Mouse (Mus musculus): ENCODE results near the gene Sf3b2. TPM values are rescaled to one million over a fixed set of nuclear protein-coding genes. Genes with fewer than 3 reads are reported as not detected.
"Not testable (repeated sequence)": the region's sequence is repeated elsewhere in the genome, so short reads cannot be mapped to it uniquely, and the experiment has no call there.

The Sf3b2 gene
- total RNA-seq, 2 experiments from 2014 or later: 114 to 120 TPM

DNA sequence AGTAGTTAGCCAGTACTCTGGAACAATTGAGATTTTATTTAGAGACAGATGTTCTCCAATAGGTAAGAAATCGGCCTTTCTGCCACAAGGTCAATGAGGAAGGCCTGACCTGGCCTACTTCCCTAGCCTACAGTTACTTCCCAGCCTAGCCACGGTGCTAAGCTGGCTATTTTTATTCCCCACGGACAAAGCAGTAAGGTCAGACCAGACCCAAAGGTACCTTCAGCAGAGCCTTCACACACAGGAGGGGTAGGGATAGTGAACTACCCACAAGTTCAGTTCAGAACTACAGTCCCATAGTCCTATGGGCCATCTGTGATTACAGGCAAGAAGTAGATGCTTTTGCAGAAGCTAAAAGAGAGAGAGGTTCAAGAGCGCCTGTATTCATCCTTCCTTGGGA lies 21.3 kb downstream of the Sf3b2 start:
- no peak for DNase-seq (ENCODE audit: low spot score in 2 of 2)

DNA sequence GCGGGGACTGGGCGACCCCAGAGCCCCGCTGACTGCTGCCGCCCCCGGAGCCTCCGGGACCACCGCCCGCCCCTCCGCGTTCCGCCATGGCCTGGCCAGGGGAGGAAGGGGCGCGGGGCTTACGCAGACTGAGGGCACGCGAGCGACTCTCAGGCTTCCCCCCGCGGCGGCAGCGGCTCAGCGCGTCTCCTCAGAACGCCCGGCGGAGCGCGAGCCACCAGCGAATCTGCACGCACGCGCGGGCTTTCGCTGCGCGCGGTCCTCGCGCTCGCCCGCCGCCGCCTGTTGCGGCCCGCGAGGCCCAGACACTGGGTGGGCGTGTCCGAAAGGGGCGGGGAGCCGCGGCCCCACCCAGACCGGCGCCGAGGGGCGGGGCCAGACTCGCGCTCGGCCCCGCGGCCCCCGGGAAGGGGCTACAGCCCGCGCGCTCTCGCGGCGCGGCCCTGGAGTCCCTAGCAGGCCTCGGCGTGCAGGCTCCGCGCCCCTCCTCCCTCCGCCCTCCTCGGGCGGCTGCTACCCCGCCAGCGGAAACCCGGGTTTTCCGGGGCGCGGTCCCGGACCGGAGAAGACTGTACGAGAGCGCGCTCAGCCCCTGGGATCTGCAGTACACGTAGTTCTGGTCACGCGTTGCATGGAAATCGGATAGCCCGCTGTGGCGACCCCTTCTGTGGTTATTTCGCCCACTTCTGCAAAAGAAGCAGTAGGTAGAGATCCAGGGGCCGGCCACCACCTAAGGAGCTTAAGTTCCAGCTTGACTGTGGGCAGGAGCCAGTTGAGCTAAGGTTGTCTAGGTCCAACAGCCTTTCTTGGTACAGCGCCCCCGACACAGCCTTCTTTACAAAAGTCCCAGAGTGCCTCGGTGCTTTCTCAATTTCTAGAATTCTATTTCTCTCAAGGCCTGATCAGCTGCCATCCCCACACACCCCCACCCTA lies 22.2 kb downstream of the Sf3b2 start, which contains the start of gene Pacs1:
Gene Pacs1 (minus strand): TSS at position 319 of the 933 bp plus-strand sequence.
- peak; percentile 83 to 90 for DNase-seq (ENCODE audit: low spot score in 2 of 2)

DNA sequence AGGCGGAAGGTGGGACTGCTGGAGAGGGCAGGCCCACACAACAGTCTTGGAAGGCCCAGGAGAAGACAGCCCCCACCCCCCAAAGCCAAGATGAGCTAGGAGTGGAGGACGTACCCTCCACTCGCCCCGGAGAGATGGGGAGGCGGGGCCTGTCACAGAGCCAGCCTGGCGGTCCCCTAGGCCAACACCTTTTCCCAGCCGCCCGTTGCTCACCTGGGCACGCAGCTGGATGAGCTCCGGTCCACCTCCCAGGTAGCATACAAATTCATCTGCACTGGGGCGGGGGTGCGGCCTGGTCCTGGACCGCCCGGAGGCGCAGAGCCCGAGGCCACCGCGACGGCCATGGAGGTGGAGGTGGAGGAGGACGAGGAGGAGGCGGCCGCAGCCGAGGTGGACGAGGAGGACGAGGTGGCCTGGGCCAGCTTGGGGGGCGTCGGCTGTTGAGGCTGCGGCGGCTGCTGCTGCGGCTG lies 22.9 kb downstream of the Sf3b2 start:
- peak; percentile 36 to 45 for DNase-seq (ENCODE audit: low spot score in 2 of 2)

DNA sequence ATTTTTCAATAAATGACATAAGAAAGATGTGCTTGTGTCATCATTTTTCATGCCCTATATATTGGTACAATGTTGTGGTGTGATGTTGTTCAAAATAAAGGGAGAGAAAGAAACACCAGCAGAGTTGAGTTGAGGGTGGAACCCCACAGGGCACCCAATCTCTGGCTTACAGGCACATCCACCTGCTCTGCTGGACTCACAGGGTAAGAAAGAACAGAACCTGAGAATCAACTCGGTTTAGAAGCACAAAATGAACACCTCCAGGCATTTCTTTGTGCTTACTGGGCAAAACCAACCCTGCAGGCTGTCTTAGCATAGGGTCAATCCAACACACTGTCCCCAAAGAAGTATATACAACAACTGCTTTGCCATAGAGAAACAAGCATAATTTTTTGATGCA lies 23.8 kb downstream of the Sf3b2 start:
- no peak for DNase-seq (ENCODE audit: low spot score in 2 of 2)

GRCm38 (mm10) chr19:5269392-5269791 lies 25.9 kb downstream of the Sf3b2 start:
- no peak for DNase-seq (ENCODE audit: low spot score in 2 of 2)

GRCm38 (mm10) chr19:5268875-5269274 lies 26.4 kb downstream of the Sf3b2 start:
- DNase-seq (ENCODE audit: low spot score in 2 of 2): no peak

DNA sequence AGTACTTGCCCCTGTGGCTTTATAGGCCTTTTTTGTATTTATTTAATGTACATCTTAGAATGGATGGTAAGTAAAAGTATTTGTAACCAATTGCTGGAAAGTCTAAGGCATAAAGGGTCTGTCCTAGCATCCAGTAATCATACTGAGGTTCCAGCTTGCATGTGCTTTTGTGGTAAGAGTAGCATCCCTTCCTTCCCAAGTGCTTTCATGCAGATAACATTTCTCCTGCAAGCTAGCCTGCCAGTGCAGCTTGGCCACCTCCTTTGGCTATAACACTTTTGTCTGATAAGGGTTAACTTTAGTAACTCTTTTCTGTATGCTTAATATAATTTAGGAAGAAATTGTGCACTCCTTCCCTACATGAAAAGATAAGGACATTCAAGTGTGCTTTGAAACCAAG lies 27.2 kb downstream of the Sf3b2 start:
- no peak for DNase-seq (ENCODE audit: low spot score in 2 of 2)

GRCm38 (mm10) chr19:5267015-5267414 lies 28.2 kb downstream of the Sf3b2 start:
- DNase-seq (ENCODE audit: low spot score in 2 of 2): no peak

DNA sequence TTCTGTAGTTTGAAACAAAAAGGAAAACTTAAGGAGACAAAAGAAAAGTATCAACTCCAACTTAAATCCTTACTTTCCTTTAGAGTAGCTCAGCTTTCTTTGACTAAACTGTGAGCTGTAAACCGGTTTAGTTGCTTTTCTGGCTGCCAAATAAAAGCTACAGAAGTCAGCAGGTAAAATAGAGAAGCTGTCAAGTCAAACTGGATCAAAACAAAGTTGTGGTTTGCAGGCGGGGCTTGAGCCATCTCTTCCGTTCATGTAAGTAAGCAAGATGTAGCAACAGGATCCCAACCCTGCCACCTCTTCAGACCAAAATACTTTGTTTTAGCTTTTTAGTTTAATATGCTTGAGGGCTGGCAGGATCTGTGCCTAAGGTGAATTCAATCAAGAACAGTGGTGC lies 38.1 kb downstream of the Sf3b2 start:
- no peak for DNase-seq (ENCODE audit: low spot score in 2 of 2)

DNA sequence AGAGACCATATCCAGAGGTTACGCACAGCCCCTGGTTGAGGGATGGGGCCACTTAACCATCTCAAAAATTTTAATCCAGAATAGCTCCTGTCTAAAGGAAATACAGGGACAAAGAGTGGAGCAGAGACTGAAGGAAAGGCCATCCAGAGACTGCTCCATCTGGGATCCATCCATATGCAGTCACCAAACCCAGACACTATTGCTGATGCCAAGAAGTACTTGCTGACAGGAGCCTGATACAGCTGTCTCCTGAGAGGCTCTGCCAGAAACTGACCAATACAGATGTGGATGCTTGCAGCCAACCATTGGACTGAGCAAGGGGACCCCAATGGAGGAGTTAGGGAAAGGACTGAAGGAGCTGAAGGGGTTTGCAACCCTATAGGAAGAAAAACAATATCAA lies 58.3 kb downstream of the Sf3b2 start:
- DNase-seq (ENCODE audit: low spot score in 2 of 2): not testable (repeated sequence)

DNA sequence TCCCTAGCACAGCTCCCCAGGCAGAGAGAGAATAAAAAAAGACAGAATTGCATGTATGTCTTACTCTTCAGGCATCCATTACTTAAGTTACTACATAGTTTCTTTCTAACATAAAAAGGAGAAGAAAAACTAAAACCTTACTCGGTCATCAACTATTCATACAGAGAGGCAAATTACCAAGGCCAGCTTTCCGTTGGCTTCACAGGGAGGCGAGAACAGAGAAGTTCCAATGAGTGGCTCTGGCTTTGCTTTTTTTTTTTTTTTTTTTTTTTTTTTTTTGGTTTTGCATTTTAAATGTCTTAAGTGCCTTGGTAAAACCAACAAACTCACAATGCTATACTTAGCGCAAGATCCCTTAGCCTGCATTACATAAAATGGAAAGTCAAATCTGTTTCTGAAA lies 62.6 kb downstream of the Sf3b2 start:
- DNase-seq (ENCODE audit: low spot score in 2 of 2): no peak

- DNase-seq (ENCODE audit: low spot score in 2 of 2): no peak
Measured at GRCm38 (mm10) chr19:5230110-5230509, 65.1 kb downstream of the Sf3b2 start.

DNA sequence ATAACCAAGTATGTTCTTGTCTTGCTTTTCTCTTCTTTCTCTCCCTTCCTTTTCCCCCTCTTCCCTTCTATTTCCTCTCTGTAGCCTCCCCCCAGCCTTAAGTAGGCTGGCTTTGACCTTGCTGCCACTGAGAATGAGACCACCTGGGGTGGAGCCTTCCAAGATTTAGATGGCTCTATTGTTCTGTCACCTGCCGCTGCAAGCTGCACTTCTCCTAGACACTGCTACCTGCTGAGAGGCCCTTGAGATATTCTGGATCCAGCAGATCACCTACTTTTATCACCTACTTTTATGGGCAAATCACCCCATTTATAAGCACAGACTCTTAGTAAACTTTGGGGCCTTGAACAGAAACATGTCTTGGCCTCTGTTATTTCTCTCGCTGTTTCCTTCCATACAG lies 70.6 kb downstream of the Sf3b2 start:
- no peak for DNase-seq (ENCODE audit: low spot score in 2 of 2)

DNA sequence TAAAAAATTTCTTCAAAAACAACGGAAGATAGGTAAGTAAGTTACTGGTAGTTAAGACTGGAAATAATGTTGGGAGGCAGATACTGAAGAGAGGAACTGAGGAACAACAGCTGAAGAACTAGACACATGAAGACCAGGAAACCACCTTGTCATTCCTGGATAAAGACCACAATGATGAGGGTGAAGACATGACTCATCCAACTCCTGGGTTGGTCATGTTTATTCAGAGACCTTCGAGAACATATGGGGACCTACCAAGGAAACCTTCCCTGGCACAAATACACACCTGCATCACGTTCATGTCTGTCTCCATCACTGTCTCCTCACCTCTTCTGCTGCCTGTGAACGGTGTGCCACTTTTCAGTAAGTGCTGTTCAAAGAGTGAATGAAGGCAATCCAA lies 71.2 kb downstream of the Sf3b2 start:
- DNase-seq (ENCODE audit: low spot score in 2 of 2): no peak

Other genes with a start within 250 kb of the Sf3b2 start
- gene Rin1, start 245.0 kb downstream of the Sf3b2 start, total RNA-seq (2021): 1 to 10 TPM; 3.4 to 3.5 TPM
- gene Cd248, start 227.4 kb downstream of the Sf3b2 start, total RNA-seq (2021): 100 to 1,000 TPM; 108 to 113 TPM
- under 1 TPM; 0.29 to 0.34 TPM for gene Tmem151a, start 209.9 kb downstream of the Sf3b2 start, total RNA-seq (2021)
- 10 to 100 TPM; 57.9 to 59.6 TPM for gene Yif1a, start 206.9 kb downstream of the Sf3b2 start, total RNA-seq (2021)
- gene Cnih2, start 196.9 kb downstream of the Sf3b2 start, total RNA-seq (2021): 1 to 10 TPM; 1.3 to 1.9 TPM
- gene Rab1b, start 188.4 kb downstream of the Sf3b2 start, total RNA-seq (2021): 100 to 1,000 TPM; 136 to 144 TPM
- 10 to 100 TPM; 22.8 to 24.0 TPM for gene Klc2, start 176.9 kb downstream of the Sf3b2 start, total RNA-seq (2021)
- gene Pacs1, start 22.3 kb downstream of the Sf3b2 start, total RNA-seq (2021): 10 to 100 TPM; 19.0 to 20.4 TPM
- gene Gal3st3, start 2.9 kb upstream of the Sf3b2 start, total RNA-seq (2021): under 1 TPM; 0.18 to 0.22 TPM
- not detected for gene Catsper1, start 40.3 kb upstream of the Sf3b2 start, total RNA-seq (2021)
- 1 to 10 TPM; 1.3 to 1.7 TPM for gene Cst6, start 54.1 kb upstream of the Sf3b2 start, total RNA-seq (2021)
- 10 to 100 TPM; 23.7 to 23.8 TPM for gene Eif1ad, start 71.3 kb upstream of the Sf3b2 start, total RNA-seq (2021)
- gene Banf1, start 71.7 kb upstream of the Sf3b2 start, total RNA-seq (2021): 100 to 1,000 TPM; 131 to 137 TPM
- gene Sart1, start 93.2 kb upstream of the Sf3b2 start, total RNA-seq (2021): 10 to 100 TPM; 53.3 to 56.8 TPM
- gene Tsga10ip, start 107.1 kb upstream of the Sf3b2 start, total RNA-seq (2021): not detected
- 100 to 1,000 TPM; 344 to 358 TPM for gene Drap1, start 129.5 kb upstream of the Sf3b2 start, total RNA-seq (2021)
- gene AI837181, start 129.7 kb upstream of the Sf3b2 start, total RNA-seq (2021): 10 to 100 TPM; 52.0 to 55.7 TPM
- gene Fosl1, start 152.1 kb upstream of the Sf3b2 start, total RNA-seq (2021): not detected
- 1 to 10 TPM; 8.0 to 8.4 TPM for gene Ccdc85b, start 162.4 kb upstream of the Sf3b2 start, total RNA-seq (2021)
- gene Fibp, start 165.2 kb upstream of the Sf3b2 start, total RNA-seq (2021): 10 to 100 TPM; 62.3 to 71.1 TPM
- under 1 TPM in 1 of 2 experiments, not detected in 1; 0.16 TPM for gene Ctsw, start 173.1 kb upstream of the Sf3b2 start, total RNA-seq (2021)
- 10 to 100 TPM; 57.2 to 68.1 TPM for gene Efemp2, start 178.5 kb upstream of the Sf3b2 start, total RNA-seq (2021)
- 10 to 100 TPM; 28.9 to 30.9 TPM for gene Mus81, start 192.9 kb upstream of the Sf3b2 start, total RNA-seq (2021)
- gene Cfl1, start 195.0 kb upstream of the Sf3b2 start, total RNA-seq (2021): 100 to 1,000 TPM; 557 to 593 TPM
- gene 1700020D05Rik, start 208.3 kb upstream of the Sf3b2 start, total RNA-seq (2021): 1 to 10 TPM; 1.3 to 1.8 TPM
- 1 to 10 TPM; 8.4 to 9.3 TPM for gene Snx32, start 215.1 kb upstream of the Sf3b2 start, total RNA-seq (2021)

Data from gastrocnemius, postnatal 4 days (tissue).